Mouse (Mus musculus): ENCODE data around the gene Rgs7bp. TPM values are rescaled to one million over a fixed set of nuclear protein-coding genes. Genes with fewer than 3 reads are reported as not detected.

Rgs7bp gene
- total RNA-seq, 2 experiments from 2014 or later, result 109 to 121 TPM

DNA sequence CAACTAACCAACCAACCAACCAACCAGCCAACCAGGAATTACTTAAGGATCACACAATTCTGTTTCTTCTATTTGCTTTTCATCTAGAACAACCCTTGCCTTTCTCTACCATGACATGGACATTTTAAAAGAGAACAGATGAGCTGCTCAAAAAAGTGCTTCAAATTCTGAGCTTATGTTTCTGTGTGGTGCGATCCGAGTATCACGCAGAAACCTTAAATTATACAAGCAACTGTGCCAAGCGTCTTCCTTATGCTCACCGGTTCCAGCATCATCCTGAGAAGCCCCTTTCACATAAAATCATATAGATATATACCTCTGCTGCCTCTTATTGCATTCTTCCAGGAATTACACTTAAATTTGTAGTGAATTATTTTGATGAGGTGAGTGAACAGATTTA, 43.4 kb downstream of the Rgs7bp start:
- DNase-seq (ENCODE audit: low spot score in 2 of 2), result no peak

- no peak for DNase-seq (ENCODE audit: low spot score in 2 of 2)
These were observed 45.8 kb downstream of the Rgs7bp start for GRCm38 (mm10) chr13:105008891-105009290.

GRCm38 (mm10) chr13:105002831-105003157, 51.9 kb downstream of the Rgs7bp start:
- no peak for DNase-seq (ENCODE audit: low spot score in 2 of 2)

- DNase-seq (ENCODE audit: low spot score in 2 of 2), result peak in 1 of 2 experiments; percentile 48
These were observed 52.4 kb downstream of the Rgs7bp start for GRCm38 (mm10) chr13:105002132-105002830.

GRCm38 (mm10) chr13:105001714-105002113, 53.0 kb downstream of the Rgs7bp start:
- DNase-seq (ENCODE audit: low spot score in 2 of 2), result no peak

- no peak for DNase-seq (ENCODE audit: low spot score in 2 of 2)
These were observed 65.9 kb downstream of the Rgs7bp start for GRCm38 (mm10) chr13:104988811-104989258.

DNA sequence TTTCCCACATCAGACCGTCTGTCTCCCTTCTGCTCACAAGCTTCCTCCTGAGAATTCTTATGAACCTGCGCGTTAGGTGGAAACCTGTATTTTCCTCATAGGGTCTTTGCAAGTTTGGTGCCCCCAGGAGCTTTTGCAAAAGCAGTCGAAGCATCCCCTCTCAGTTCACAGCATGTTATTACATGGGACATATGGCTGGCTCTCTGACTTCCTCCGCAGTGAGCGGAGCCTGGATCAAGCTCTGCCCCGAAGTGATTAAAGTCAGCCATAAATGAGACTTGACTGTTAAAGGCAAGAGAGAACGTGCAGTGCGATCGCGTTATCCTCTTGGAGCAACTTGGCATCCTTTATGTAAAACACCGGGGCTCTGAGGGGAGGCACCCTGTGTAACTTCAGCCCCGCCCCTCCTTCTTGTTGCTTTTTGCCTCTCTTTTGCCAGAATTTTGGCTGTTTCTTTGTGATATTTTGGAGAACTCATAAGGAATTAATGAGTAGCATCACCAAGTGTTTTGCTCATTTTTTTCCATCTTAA, 66.7 kb downstream of the Rgs7bp start:
- DNase-seq (ENCODE audit: low spot score in 2 of 2), result no peak

DNA sequence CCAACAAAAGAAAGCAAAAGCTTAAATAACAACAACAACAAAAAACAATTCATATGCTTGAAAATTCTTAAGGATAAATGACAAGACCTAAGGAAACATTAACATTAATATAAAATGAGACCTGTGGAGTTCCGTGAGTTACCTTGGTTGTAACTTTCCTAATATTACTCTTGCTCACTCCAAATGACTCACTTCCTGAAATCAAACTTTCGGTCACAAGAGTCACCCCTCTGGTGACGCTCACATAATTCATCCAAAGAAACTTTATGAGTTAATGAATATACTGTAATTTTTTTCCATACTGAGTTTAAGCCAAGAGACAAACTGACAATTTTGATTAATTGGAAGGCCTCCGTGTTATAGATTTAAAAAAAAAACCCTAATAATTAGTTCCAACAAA, 69.0 kb downstream of the Rgs7bp start:
- no peak for DNase-seq (ENCODE audit: low spot score in 2 of 2)

- DNase-seq (ENCODE audit: low spot score in 2 of 2), result no peak
These were observed 70.7 kb downstream of the Rgs7bp start for GRCm38 (mm10) chr13:104983989-104984388.

- peak in 1 of 2 experiments; percentile 47 for DNase-seq (ENCODE audit: low spot score in 2 of 2)
These were observed 71.9 kb downstream of the Rgs7bp start for GRCm38 (mm10) chr13:104982781-104983353.

GRCm38 (mm10) chr13:104978176-104978575, 76.6 kb downstream of the Rgs7bp start:
- no peak for DNase-seq (ENCODE audit: low spot score in 2 of 2)

- DNase-seq (ENCODE audit: low spot score in 2 of 2), result no peak
These were observed 87.2 kb downstream of the Rgs7bp start for GRCm38 (mm10) chr13:104967486-104967885.

DNA sequence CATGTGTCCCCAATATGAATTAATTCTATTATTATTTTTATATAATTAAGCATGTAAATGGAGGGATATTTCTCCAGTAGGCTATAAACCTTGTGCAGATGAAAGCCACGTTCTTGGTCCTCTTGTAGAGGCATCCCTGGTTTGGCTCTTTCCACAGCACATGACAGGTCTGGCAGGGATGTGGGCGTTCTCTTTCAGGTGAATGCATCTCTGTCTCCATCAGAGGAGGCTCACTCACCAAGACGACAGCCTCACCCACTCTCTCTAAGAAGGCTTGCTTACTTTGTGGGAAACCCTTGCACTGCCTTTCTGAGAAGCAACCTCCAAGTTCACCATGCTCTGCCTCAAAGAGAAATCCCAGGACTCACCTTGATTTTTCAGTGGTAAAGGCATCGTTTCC, 91.0 kb downstream of the Rgs7bp start:
- no peak for DNase-seq (ENCODE audit: low spot score in 2 of 2)

DNA sequence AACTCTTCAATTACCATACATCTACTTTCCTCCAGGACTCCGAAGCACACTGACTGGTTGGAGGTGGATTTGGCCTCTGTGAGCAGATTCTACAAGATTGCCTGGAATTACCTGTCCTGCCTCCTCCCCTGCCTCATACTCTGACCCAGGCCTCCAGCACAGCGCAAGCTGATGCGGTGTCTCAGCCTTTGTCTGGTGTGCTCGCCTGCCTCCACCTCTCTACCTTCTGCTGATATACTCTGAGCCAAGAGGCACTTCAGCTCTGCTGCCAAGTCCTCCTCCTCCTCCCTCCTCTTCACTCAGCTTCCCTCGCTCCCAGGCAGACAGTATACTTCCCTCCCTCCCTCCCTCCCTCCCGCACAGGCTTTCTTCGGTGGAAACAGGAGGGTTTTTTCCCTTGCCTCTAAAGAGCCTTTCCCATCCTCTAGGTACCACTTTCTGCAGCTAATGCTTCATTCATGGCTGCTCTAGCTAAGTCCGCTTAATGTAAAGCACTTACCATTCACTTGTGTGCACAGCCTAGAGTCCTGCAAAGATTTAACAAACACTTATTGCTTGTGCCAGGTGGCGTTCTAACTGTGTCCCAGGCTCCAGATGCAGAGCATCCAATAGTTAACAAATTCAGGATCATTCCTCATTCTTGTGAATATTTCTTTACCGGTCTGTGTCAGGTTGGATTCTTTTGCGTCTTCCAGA, 91.9 kb downstream of the Rgs7bp start:
- DNase-seq (ENCODE audit: low spot score in 2 of 2), result peak; percentile 47 to 71

GRCm38 (mm10) chr13:104962166-104962565, 92.6 kb downstream of the Rgs7bp start:
- DNase-seq (ENCODE audit: low spot score in 2 of 2), result no peak

- DNase-seq (ENCODE audit: low spot score in 2 of 2), result peak; percentile 50 to 61
These were observed 93.6 kb downstream of the Rgs7bp start for GRCm38 (mm10) chr13:104960951-104961715.

GRCm38 (mm10) chr13:104960206-104960928, 94.4 kb downstream of the Rgs7bp start:
- no peak for DNase-seq (ENCODE audit: low spot score in 2 of 2)

DNA sequence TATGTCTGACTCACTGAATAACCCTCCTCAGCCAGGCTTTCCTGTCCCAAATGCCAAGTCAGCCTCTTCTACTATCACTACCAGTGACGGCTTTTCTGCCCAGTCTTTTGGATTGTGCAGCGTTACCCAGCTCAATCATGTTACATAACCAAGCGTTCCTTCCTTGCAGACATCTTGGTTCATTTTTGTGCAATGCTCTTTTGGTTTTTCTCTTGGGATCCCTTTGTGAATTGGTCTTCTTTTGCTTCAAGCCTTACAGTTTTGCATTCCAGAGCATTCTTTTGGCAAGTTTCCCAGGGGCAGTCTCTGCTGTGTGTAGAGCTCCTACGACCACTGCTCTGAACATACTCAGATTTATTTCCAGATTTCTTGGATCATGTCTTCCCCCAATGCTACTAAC, 95.0 kb downstream of the Rgs7bp start:
- DNase-seq (ENCODE audit: low spot score in 2 of 2), result no peak

DNA sequence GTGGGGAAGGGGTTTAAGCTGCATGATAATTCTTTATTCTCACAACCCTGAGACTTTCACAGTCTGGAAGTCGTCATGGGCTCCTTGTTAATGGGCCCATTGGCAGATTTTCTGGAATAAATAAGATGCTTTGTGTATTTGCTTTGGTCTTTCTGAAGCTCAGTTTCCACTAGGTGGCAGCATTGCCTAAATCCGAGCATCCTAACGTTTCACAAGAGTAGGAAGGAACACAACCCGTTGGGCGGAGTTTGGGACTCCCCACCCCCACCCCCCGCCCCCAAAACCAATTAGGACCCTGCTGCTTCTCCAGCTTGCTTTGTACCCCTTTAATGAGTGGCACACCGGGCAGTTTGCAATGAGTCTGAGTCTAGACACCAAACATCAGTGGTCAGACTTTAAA, 106.8 kb downstream of the Rgs7bp start:
- peak; percentile 86 to 94 for DNase-seq (ENCODE audit: low spot score in 2 of 2)

- no peak for DNase-seq (ENCODE audit: low spot score in 2 of 2)
These were observed 114.2 kb downstream of the Rgs7bp start for GRCm38 (mm10) chr13:104940483-104940882.

DNA sequence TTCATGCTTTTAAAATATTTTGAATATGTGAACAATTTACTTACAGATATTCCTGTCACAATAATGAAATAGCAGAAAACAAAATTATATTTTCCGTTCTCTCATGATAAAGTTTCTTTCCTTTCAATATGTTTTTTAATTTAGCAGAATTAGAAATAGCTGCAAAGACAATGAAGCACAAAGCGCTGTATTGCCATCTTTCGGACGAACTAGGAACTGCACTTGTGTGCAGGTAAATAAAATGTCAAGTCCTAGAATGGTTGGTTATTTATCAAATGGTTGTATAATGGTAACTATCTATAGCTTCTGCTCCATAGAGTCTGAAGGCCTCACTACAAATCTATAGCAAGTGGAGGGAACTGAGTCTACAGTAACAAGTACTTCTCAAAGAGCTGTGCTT, 114.9 kb downstream of the Rgs7bp start:
- peak; percentile 64 to 74 for DNase-seq (ENCODE audit: low spot score in 2 of 2)
